ENCODE assay signal across 13 mouse cellular contexts in genomic region chr6:86314011-86314410, GRCm38 (mm10).
"Had no signal": no experiment of that assay in that cellular context is flagged by ENCODE, and none has a peak within 500 bp of the region (broad histone marks: within the 10 kb centered on the region; RNA-seq: fewer than 3 reads in every experiment).

No protein-coding gene starts in this region.

- H3K4me2 ChIP-seq: limb, embryonic 12.5 days; neural tube, embryonic 12.5 days had no signal

- H3K9me3 ChIP-seq: limb, embryonic 12.5 days; midbrain, embryonic 10.5 days; neural tube, embryonic 12.5 days had no signal

- H3K27ac ChIP-seq: limb, embryonic 12.5 days; liver, embryonic 14.5 days; midbrain, embryonic 10.5 days; neural tube, embryonic 12.5 days had no signal

- DNase-seq: kidney, adult 18-20 months; kidney, postnatal 25 days; layer of hippocampus, adult 9-11 months; layer of hippocampus, postnatal 36 days; lung, adult 18-20 months; midbrain, embryonic 14.5 days; thymus, adult 18-20 months; thymus, postnatal 14 days had no signal

- H3K27me3 ChIP-seq: limb, embryonic 12.5 days; neural tube, embryonic 12.5 days had no signal

- H3K36me3 ChIP-seq: limb, embryonic 12.5 days; midbrain, embryonic 10.5 days; neural tube, embryonic 12.5 days had no signal

- H3K4me3 ChIP-seq: limb, embryonic 12.5 days; midbrain, embryonic 10.5 days; myocyte; neural tube, embryonic 12.5 days had no signal

- H3K9ac ChIP-seq: limb, embryonic 12.5 days; liver, embryonic 14.5 days; neural tube, embryonic 12.5 days had no signal

- H3K4me1 ChIP-seq: limb, embryonic 12.5 days; midbrain, embryonic 10.5 days; neural tube, embryonic 12.5 days had no signal
